Mouse (Mus musculus) embryonic facial prominence, embryonic 14.5 days (tissue): ENCODE measurements at regions not wholly inside any gene's neighbourhood (a gene's known extent, or its start where the extent isn't known, plus 50 kb on each side); places are given as distances from the start of the nearest gene placed in this dataset.

Experiments used
- ATAC-seq: fragments of 200-750 bp; cut with Nextera tagmentation; 2 replicates; pipeline ENCODE4 v1.8.0; 2017; ENCODE audit warnings: low read depth, moderate number of reproducible peaks, moderate TSS enrichment
- DNase-seq: peaks from one replicate; pipeline ENCODE4 v3.0.0-alpha.2; 2015; ENCODE audit warnings: low spot score
- H3K27ac ChIP-seq: fragments of 300-500 bp; sonication (generic); replicated peaks from 2 replicates; pipeline ENCODE4 v1.5.1; 2014; ENCODE audit warnings: low read depth, mild to moderate bottlenecking, low read length, moderate library complexity
- H3K27me3 ChIP-seq: fragments of 300-500 bp; sonication (generic); replicated peaks from 2 replicates; pipeline ENCODE4 v1.6.1; 2014; ENCODE audit warnings: low read length; ENCODE audit not compliant: control insufficient read depth, insufficient read depth
- H3K36me3 ChIP-seq: fragments of 300-500 bp; sonication (generic); 2 replicates; pipeline ENCODE4 v1.6.1; 2014; ENCODE audit warnings: low read length, mixed read lengths; ENCODE audit not compliant: control insufficient read depth, insufficient read depth
- H3K4me1 ChIP-seq: fragments of 300-500 bp; sonication (generic); 2 replicates; pipeline ENCODE4 v1.6.1; 2014; ENCODE audit warnings: antibody characterized with exemption, low read length; ENCODE audit not compliant: control insufficient read depth, insufficient read depth
- H3K4me2 ChIP-seq: fragments of 300-500 bp; sonication (generic); 2 replicates; pipeline ENCODE4 v1.6.1; 2014; ENCODE audit warnings: low read depth, mild to moderate bottlenecking, low read length, moderate library complexity, mixed read lengths
- H3K4me3 ChIP-seq: fragments of 300-500 bp; sonication (generic); 2 replicates; pipeline ENCODE4 v1.5.1; 2014; ENCODE audit warnings: low read depth, mild to moderate bottlenecking, low read length
- H3K9ac ChIP-seq: fragments of 300-500 bp; sonication (generic); 2 replicates; pipeline ENCODE4 v1.6.1; 2014; ENCODE audit warnings: low read depth, mild to moderate bottlenecking, low read length, moderate library complexity, mixed read lengths
- H3K9me3 ChIP-seq: fragments of 300-500 bp; sonication (generic); 2 replicates; pipeline ENCODE4 v1.6.1; 2016; ENCODE audit warnings: low read length; ENCODE audit not compliant: control insufficient read depth
- WGBS: fragments of 180-500 bp; shearing (Covaris S2); extraction: QIAGEN DNeasy Blood & Tissue Kit; methylation state at CpG from one replicate; pipeline ENCODE4 v1.1.7; 2014; 5-methylcytosine and 5-hydroxymethylcytosine counted together

DNA sequence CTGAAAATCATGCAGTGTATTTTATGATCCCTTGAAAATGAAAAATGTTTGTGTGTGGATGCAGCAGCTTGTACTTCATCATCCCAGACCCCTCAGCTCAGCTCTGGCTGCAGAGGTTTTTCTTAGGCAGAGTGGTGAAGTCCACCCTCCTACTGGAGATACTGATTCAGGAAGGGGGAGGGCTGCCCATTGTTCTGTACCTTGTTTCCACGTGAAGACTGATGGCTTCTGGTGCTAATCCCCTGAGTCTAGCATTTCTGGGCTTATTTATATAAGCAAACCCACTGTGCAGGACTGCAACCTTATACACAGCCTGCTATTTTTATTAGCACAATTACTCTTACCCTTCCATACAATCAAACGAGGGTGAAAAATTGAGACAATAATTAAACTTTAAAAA, 708.6 kb downstream of the Hdgfl1 start:
- H3K27me3 ChIP-seq = no peaks in the 10 kb centered on the region
- no peaks in the 10 kb centered on the region for H3K36me3 ChIP-seq
- H3K4me1 ChIP-seq = no peaks in the 10 kb centered on the region
- H3K4me2 ChIP-seq = no peak overlapping the region
- H3K27ac ChIP-seq = no peak overlapping the region
- DNase-seq = no peak
- no peak overlapping the region for H3K9ac ChIP-seq
- H3K4me3 ChIP-seq = no peak overlapping the region
- no peaks in the 10 kb centered on the region for H3K9me3 ChIP-seq
- no peak for ATAC-seq
- 29% methylated on average over 2 of the region's 2 CpGs for WGBS

DNA sequence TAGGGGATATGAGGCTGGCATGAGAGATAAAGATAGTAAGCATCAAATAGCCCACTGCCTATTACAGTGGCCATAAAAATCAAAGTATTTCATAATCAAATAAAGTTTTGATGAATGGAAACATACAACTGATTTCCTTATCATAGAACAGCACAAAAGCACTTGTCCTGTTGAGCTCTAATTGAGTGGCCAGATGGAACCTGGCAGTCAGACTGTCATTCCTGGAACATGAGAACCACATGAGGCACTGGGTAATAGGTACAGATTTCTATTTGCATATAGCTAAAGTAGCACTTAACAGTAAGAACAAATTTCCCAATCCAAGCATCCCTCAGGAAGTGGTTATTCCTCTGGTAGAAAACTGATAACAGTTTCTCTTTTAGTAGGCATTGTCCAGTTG, 732.3 kb downstream of the Hdgfl1 start:
- H3K4me1 ChIP-seq = no peaks in the 10 kb centered on the region
- no peaks in the 10 kb centered on the region for H3K27me3 ChIP-seq
- H3K9me3 ChIP-seq = no peaks in the 10 kb centered on the region
- no peak overlapping the region for H3K4me3 ChIP-seq
- no peak overlapping the region for H3K9ac ChIP-seq
- no peak overlapping the region for H3K4me2 ChIP-seq
- no peaks in the 10 kb centered on the region for H3K36me3 ChIP-seq
- H3K27ac ChIP-seq = no peak overlapping the region
- DNase-seq = no peak
- ATAC-seq = no peak

GRCm38 (mm10) chr13:26026386-26026785, 743.6 kb downstream of the Hdgfl1 start:
- Histone ChIP-seq H3K36me3 (no peaks in the 10 kb centered on the region), H3K9me3 (no peaks in the 10 kb centered on the region), H3K27ac (no peak overlapping the region), H3K4me3 (no peak overlapping the region), H3K4me2 (no peak overlapping the region), H3K9ac (no peak overlapping the region), H3K4me1 (no peaks in the 10 kb centered on the region), H3K27me3 (no peaks in the 10 kb centered on the region)
- 68% methylated on average over 3 of the region's 3 CpGs for WGBS
- DNase-seq (peak; percentile 15), ATAC-seq (no peak)

GRCm38 (mm10) chr13:26024696-26025095, 745.3 kb downstream of the Hdgfl1 start:
- no peak for ATAC-seq
- no peak overlapping the region for H3K27ac ChIP-seq
- DNase-seq = peak; percentile 67

GRCm38 (mm10) chr13:26020491-26020890, 749.5 kb downstream of the Hdgfl1 start:
- DNase-seq (no peak), ATAC-seq (no peak)
- H3K36me3 ChIP-seq = no peaks in the 10 kb centered on the region
- H3K4me1 ChIP-seq = no peaks in the 10 kb centered on the region
- 85% methylated on average over 2 of the region's 2 CpGs for WGBS
- H3K4me2 ChIP-seq = no peak overlapping the region
- no peak overlapping the region for H3K27ac ChIP-seq
- no peaks in the 10 kb centered on the region for H3K27me3 ChIP-seq
- no peak overlapping the region for H3K4me3 ChIP-seq
- H3K9ac ChIP-seq = no peak overlapping the region
- no peaks in the 10 kb centered on the region for H3K9me3 ChIP-seq

More at GRCm38 (mm10) chr13:26024696-26025095, 745.3 kb downstream of the Hdgfl1 start:
- H3K4me1 ChIP-seq = no peaks in the 10 kb centered on the region
- H3K9me3 ChIP-seq = no peaks in the 10 kb centered on the region
- H3K4me2 ChIP-seq = no peak overlapping the region
- H3K36me3 ChIP-seq = no peaks in the 10 kb centered on the region
- no peak overlapping the region for H3K4me3 ChIP-seq
- H3K9ac ChIP-seq = no peak overlapping the region
- no peaks in the 10 kb centered on the region for H3K27me3 ChIP-seq

GRCm38 (mm10) chr13:26009131-26009530, 738.8 kb upstream of the Nrsn1 start:
- no peaks in the 10 kb centered on the region for H3K36me3 ChIP-seq
- no peak overlapping the region for H3K4me2 ChIP-seq
- ATAC-seq (no peak), DNase-seq (no peak)
- no peaks in the 10 kb centered on the region for H3K27me3 ChIP-seq
- no peaks in the 10 kb centered on the region for H3K9me3 ChIP-seq
- no peak overlapping the region for H3K9ac ChIP-seq
- no peak overlapping the region for H3K27ac ChIP-seq
- 88% methylated on average over 1 of the region's 1 CpGs for WGBS
- H3K4me1 ChIP-seq = no peaks in the 10 kb centered on the region
- H3K4me3 ChIP-seq = no peak overlapping the region

DNA sequence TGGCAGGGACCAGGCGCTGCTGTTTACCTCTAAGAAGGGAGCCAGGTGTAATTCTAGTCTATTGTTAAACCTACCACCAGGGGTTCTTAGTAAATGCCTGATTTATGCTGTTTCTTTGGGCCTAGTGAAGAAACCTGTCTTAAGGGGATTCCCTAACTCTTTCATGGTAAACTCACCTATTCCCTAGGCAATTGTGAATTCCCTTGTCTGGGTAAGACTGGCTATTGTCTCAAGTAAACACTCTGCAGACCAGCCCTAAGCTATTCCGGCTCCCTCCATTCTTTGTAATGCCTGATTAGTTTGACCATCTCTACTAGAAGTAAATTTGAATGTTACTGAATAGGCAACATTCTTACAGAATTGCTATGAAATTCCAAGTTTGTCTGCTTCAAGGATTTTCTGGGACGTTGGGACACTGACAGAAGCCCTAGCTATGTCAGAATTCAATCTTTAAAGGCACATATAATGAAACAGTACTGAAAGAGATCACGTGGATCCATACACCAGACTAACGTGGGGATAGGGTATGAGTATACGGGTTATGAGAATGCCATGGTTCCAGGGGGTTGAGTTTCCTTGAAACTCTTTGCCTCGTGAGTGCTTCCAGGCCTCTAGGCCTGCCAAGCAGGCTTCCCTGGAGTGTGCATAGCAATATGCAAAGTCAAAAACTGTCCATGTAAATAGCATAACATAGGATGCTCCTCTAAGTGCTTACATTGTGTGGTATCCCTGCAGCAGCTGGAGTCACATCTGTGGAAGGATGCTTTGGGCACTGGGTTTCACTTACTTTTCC, 734.7 kb upstream of the Nrsn1 start:
- WGBS = 75% methylated on average over 7 of the region's 7 CpGs

GRCm38 (mm10) chr13:25993526-25993925, 723.2 kb upstream of the Nrsn1 start:
- no peak overlapping the region for H3K4me2 ChIP-seq
- no peaks in the 10 kb centered on the region for H3K36me3 ChIP-seq
- no peak overlapping the region for H3K27ac ChIP-seq
- 56% methylated on average over 1 of the region's 1 CpGs for WGBS
- no peaks in the 10 kb centered on the region for H3K4me1 ChIP-seq
- no peaks in the 10 kb centered on the region for H3K9me3 ChIP-seq
- no peak for DNase-seq
- no peak overlapping the region for H3K9ac ChIP-seq
- no peak overlapping the region for H3K4me3 ChIP-seq
- H3K27me3 ChIP-seq = no peaks in the 10 kb centered on the region
- ATAC-seq = no peak

More for the DNA sequence above, 734.7 kb upstream of the Nrsn1 start:
- Histone ChIP-seq H3K4me1 (no peaks in the 10 kb centered on the region), H3K9me3 (no peaks in the 10 kb centered on the region), H3K27ac (no peak overlapping the region), H3K4me3 (no peak overlapping the region), H3K27me3 (no peaks in the 10 kb centered on the region), H3K36me3 (no peaks in the 10 kb centered on the region), H3K9ac (no peak overlapping the region), H3K4me2 (no peak overlapping the region)
- peak; percentile 3 for DNase-seq
- no peak for ATAC-seq

GRCm38 (mm10) chr13:25989067-25989756, 718.9 kb upstream of the Nrsn1 start:
- Histone ChIP-seq H3K27me3 (no peaks in the 10 kb centered on the region), H3K4me2 (no peak overlapping the region), H3K4me3 (no peak overlapping the region), H3K27ac (no peak overlapping the region), H3K4me1 (no peaks in the 10 kb centered on the region), H3K9ac (no peak overlapping the region), H3K36me3 (no peaks in the 10 kb centered on the region), H3K9me3 (no peaks in the 10 kb centered on the region)
- 73% methylated on average over 5 of the region's 5 CpGs for WGBS
- ATAC-seq (no peak), DNase-seq (no peak)
